Mouse (Mus musculus) bone marrow, adult 2 months (tissue): ENCODE measurements around the gene Pros1.

ENCODE experiments used
- CTCF ChIP-seq: fragments of 200-500 bp; IDR thresholded peaks from 2 replicates; pipeline ENCODE4 v1.5.1; 2011; ENCODE audit warnings: low read length, control low read depth; ENCODE audit not compliant: control insufficient read depth, insufficient read depth
- POLR2A ChIP-seq: fragments of 200-500 bp; IDR thresholded peaks from 2 replicates; pipeline ENCODE4 v1.6.1; 2011; ENCODE audit warnings: low read depth, mild to moderate bottlenecking, control low read depth, low read length, borderline replicate concordance; ENCODE audit not compliant: control insufficient read depth

DNA sequence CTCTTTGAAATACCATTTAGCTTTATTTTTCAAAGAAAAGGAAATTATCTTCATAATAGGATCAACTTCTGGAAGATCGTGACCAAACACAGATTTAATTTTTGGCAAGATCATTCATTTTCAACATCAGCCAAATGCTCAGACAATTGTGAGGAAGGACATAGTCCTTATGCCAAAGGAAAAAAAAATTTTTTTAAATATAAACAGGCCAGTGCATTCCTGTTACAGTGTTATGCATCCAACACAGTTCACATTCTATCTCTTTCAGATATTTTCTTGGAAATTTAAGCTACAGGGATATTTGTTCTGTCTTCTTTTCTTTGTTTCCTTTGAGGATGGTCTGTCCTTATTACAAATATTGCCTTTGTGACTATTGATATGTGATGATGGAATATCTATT is 57.3 kb downstream of the Pros1 start:
- no peak for TF ChIP-seq CTCF
- no peak for TF ChIP-seq POLR2A
